Mouse (Mus musculus): ENCODE data around the gene Sprr2j-ps.

DNA sequence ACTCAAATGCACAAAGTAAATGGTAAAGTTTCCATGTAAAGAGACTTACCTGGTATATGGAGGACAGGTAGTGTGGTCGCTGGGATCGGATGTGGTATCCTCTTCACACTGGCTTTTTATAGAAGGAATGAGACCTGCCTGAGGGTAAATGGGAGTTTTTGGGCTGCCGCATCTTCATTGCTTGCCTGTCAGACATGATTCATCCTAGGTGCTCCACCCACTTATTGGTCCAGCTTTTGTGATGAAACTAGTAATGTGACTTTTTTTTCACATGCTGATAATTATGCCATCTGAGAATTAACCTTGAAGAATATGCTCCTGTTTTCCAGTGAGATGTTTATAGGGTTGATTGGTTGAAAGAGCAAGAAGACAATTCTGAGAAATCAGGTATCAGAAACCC is 20.8 kb downstream of the Sprr2j-ps start, which contains the start of gene Sprr1b:
- TF ChIP-seq CTCF (IDR thresholded peaks at IDR 0.05; ENCODE audit: extremely low read depth, insufficient read depth, low read length) = no peak
- TF ChIP-seq POLR2A (IDR thresholded peaks at IDR 0.05; ENCODE audit: extremely low read depth, insufficient read depth, low read length) = no peak

Data from cortical plate, adult 2 months (tissue).